Mouse (Mus musculus) cerebellum, adult 2 months (tissue): Measurements from ENCODE around the gene Zmynd15.

Experiments used
- CTCF ChIP-seq: fragments of 200-500 bp; IDR thresholded peaks from 2 replicates; pipeline ENCODE4 v1.5.1; 2011; ENCODE audit warnings: low read depth, mild to moderate bottlenecking, control low read depth, low read length, moderate library complexity, borderline replicate concordance; ENCODE audit not compliant: insufficient read depth
- POLR2A ChIP-seq: fragments of 200-500 bp; IDR thresholded peaks from 2 replicates; pipeline ENCODE4 v1.6.1; 2011; ENCODE audit warnings: low read length, control low read depth, borderline replicate concordance; ENCODE audit not compliant: insufficient read depth

DNA sequence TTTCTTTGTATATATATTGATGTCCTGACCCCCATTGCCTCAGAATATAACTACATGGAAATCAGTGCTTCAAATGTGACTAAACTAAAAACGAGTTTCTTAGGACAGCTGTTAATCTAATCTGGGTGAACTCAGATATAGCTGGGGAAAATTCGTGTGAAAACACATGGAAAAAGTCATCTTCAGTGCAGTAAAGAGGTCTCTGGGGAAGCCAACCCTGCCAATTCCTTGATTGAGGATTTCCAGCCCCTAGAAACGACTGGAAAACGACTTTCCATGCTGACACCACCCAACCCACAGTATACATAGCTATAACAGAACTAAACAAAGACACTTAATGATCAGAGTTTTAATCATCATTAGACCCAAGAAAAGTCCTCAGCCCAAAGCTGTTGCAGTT, 28.6 kb downstream of the Zmynd15 start:
- TF ChIP-seq CTCF (no peak), POLR2A (no peak)
